Mouse (Mus musculus) layer of hippocampus, adult 2 months (tissue): Measurements from ENCODE around the gene Micu1. TPM values are rescaled to one million over a fixed set of nuclear protein-coding genes. Genes with fewer than 3 reads are reported as not detected.
"Not testable (repeated sequence)": the region's sequence is repeated elsewhere in the genome, so short reads cannot be mapped to it uniquely, and the experiment has no call there.

ENCODE experiments used
- DNase-seq, 2 experiments: peaks; one replicate each; pipeline ENCODE4 v3.0.0; 2022; ENCODE audit warnings: low spot score in 2 of 2
- H3K27ac ChIP-seq: fragments of 200-600 bp; 2 replicates; pipeline ENCODE4 v1.8.1; 2022
- H3K4me3 ChIP-seq: fragments of 200-600 bp; 2 replicates; pipeline ENCODE4 v1.8.1; 2022; ENCODE audit warnings: mild to moderate bottlenecking
- CTCF ChIP-seq: fragments of 200-600 bp; conservative IDR thresholded peaks from 2 replicates; pipeline ENCODE4 v1.8.1; 2022; ENCODE audit warnings: antibody characterized with exemption, mild to moderate bottlenecking, moderate library complexity
- long read RNA-seq, 2 experiments: library from polyadenylated mRNA; stranded (forward); transcript quantifications; one replicate each; pipeline ENCODE4 v2.0.0; 2021; ENCODE audit warnings: borderline mapping rate in 2 of 2
- total RNA-seq, 2 experiments: library from RNA; stranded (reverse); gene quantifications; 2 replicates each; pipeline ENCODE4 v1.2.3; 2021

The Micu1 gene
- total RNA-seq: 10 to 100 TPM; 97.4 to 98.9 TPM
- long read RNA-seq, experiment 1, transcript Micu1-204 (12 exons, 2,442 nt): major isoform, 22 of 35 reads
- long read RNA-seq, experiment 1, partial matches to known transcripts: 9 of 35 reads
- long read RNA-seq, experiment 1, other reads (novel, unspliced or antisense): 3 of 35 reads
- long read RNA-seq, experiment 2, transcript Micu1-204 (12 exons, 2,442 nt): major isoform, 29 of 38 reads
- long read RNA-seq, experiment 2, partial matches to known transcripts: 1 of 38 reads
- long read RNA-seq, experiment 2, other reads (novel, unspliced or antisense): 7 of 38 reads

GRCm38 (mm10) chr10:59702207-59703032, at the start of gene Micu1:
Gene Micu1, plus strand, starts transcription at chr10:59702477.
- DNase-seq: peak; percentile 96 to 97
- Histone ChIP-seq H3K4me3 (peak within 1 kb of the TSS; percentile 86), H3K27ac (peak within 1 kb of the TSS; percentile 86)
- no peak; the same call in 1 of the 2 replicates for TF ChIP-seq CTCF

DNA sequence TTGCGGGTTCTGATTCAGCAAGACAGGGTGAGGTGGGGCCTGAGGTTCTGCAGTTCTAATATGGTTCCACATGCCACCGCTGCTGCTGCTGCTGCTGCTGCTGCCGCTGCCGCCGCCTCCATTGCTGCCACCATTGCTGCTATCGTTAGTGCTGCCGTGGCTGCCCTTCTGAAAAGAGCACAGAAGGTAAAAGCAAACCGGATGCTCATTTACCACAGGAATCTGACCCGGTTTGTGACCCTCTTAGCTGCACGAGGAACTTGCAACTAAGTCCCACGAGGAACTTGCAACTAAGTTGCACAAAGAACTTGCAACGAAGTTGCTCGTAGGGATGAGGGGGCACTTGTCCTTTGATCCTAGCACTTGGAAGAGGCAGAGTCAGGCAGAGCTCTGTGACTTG, 45.5 kb upstream of the Micu1 start:
- Histone ChIP-seq H3K4me3 (no peak overlapping the region), H3K27ac (no peak overlapping the region)
- no peak for DNase-seq
- TF ChIP-seq CTCF: no peak

DNA sequence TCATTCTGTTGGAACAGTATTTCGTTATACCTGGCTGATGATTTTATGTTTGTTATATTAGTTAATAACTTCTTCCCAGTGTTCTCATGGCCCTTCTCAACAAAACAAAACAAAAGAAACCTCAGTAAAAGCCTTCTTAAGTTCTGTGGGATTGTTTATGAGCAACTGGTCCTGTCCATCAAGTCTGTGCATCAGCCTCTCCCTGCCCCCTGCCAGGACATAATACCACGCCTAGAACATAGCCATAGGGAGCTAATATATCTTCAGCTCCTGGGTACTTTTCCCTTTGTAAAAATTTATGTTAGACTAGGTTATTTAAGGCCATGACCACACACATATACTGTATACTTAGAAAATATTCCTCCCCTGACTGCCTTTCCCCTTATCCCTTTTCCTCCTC, 37.5 kb upstream of the Micu1 start:
- Histone ChIP-seq H3K4me3 (no peak overlapping the region), H3K27ac (no peak overlapping the region)
- TF ChIP-seq CTCF: no peak
- no peak for DNase-seq

DNA sequence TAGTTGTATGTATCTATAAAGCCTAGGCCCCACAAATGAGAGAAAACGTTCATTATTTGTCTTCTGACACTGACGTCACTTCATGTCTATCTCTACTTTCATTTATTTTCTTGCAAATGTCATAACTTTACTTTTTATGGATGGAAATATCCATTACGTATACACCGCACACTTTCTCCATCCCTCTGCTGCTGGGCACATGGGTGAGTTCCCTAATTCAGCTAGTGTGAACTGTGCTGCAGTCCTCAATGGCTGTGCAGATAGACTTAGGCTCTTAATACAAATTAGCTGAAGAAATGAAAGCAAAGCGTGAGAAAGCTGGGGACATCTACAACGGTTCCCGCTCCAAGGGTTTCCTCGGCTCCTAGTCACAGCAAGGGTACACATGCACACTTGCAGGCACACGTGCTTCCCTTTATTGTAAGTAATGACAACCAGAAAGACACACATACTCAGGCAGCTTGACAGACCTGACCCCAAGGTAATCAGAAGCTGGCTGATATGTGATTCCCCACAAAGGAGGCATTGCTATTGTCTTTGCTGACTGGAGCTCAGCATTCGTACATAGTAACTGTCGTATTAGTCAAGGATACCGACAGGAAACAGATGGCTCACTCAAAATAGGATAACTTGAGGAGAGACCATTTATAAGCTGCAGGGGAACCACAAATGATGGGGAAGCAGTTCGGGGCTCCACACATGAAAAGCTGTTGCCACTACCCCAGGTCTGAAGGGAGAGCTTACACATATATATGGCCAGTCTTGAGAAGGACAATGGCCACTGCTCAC, 36.6 kb upstream of the Micu1 start:
- Histone ChIP-seq H3K27ac (peak overlapping the region; percentile 51; the same call in 1 of the 2 replicates), H3K4me3 (no peak overlapping the region; the same call in 1 of the 2 replicates)
- peak; percentile 26 to 27 for DNase-seq
- TF ChIP-seq CTCF: no peak

- Histone ChIP-seq H3K4me3 (no peak overlapping the region; the same call in 1 of the 2 replicates), H3K27ac (peak overlapping the region; percentile 48; the same call in 1 of the 2 replicates)
- peak in 1 of 2 experiments; percentile 26 for DNase-seq
- TF ChIP-seq CTCF: no peak
Observed at GRCm38 (mm10) chr10:59667377-59667776, 34.9 kb upstream of the Micu1 start.

DNA sequence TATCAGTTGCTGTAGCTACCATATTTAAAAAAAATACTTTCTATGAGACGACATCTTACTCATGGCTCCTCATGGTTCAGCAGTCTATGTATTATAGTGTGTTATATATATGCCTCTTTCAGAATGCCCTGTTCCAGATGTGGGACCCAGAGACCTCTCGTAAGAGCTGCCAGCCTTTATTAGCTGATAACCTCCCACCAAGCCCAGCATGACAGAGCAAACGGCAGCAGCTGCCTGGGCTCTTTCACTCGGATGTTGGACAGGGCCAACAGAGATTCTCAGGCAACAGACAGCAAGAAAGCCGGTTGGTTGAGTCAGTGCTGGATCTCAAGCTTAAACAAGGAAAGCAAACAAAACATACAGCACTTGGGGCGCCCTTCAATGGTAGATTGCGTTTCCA, 33.8 kb upstream of the Micu1 start:
- no peak overlapping the region for H3K27ac ChIP-seq
- TF ChIP-seq CTCF: no peak
- DNase-seq: no peak
- H3K4me3 ChIP-seq: no peak overlapping the region

GRCm38 (mm10) chr10:59677836-59678235, 24.4 kb upstream of the Micu1 start:
- Histone ChIP-seq H3K4me3 (no peak overlapping the region), H3K27ac (no peak overlapping the region)
- DNase-seq: no peak
- no peak for TF ChIP-seq CTCF

DNA sequence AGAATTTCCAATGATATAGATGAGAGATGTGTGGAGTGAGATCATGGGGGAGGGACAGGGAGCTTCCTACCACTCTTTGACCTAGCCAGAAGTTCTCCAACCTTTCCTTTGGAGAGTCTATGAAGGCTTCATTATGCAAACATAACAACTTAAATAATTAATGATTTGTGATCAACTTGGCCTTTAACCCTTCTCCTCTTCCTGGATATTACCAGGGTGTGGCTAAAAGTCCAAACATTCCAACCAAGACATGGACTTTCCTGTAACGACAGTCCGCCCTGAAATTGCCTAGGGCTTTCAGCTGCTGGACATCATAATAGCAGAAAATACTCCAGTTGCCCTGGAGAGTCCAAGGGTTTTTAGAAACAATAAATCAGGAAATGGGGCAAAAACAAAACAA, 23.1 kb upstream of the Micu1 start:
- no peak overlapping the region for H3K4me3 ChIP-seq
- TF ChIP-seq CTCF: no peak
- no peak overlapping the region for H3K27ac ChIP-seq
- no peak for DNase-seq

DNA sequence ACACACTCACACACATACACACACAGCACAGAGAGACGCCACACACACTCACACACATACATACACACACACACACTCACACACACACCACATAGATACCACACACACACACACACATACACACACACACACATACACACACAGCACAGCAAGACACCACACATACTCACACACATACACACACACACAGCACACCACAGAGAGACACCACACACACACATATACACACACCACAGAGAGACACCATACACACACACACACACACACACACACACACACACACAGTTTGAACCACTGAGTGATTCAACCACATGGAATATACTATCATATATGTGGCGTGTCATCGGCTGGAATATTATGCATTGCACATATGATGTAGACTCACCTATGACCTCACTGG, 16.7 kb upstream of the Micu1 start:
- H3K4me3 ChIP-seq, H3K27ac ChIP-seq, DNase-seq: not testable (repeated sequence)

- no peak for DNase-seq
- Histone ChIP-seq H3K4me3 (no peak overlapping the region), H3K27ac (no peak overlapping the region)
- TF ChIP-seq CTCF: no peak
Observed at GRCm38 (mm10) chr10:59687126-59687525, 15.2 kb upstream of the Micu1 start.

- DNase-seq: no peak
- no peak for TF ChIP-seq CTCF
- no peak overlapping the region for H3K4me3 ChIP-seq
- no peak overlapping the region for H3K27ac ChIP-seq
Observed at GRCm38 (mm10) chr10:59689836-59690235, 12.4 kb upstream of the Micu1 start.

GRCm38 (mm10) chr10:59692441-59692840, 9.8 kb upstream of the Micu1 start:
- no peak overlapping the region for H3K27ac ChIP-seq
- no peak for DNase-seq
- no peak for TF ChIP-seq CTCF

DNA sequence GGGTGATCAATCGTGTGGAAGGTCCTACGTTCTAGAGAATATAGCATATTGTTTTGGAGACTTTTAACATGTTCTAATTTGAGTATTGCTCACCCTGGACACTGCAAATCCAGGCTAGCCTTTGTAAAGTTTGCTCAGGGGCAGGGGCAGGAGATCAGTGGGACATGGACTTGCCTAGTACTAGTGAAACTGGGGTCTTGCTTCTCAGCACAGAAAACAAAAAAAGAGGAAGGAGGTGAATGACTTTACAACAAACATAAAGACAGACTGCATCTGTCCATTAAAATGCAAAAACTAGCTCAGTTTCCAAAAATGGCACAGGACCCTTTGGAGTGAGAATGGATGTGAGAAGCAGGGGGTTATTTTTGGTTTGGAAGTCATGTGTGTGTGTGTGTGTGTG, 8.2 kb upstream of the Micu1 start:
- no peak overlapping the region for H3K27ac ChIP-seq
- no peak for TF ChIP-seq CTCF
- no peak for DNase-seq
- H3K4me3 ChIP-seq: no peak overlapping the region

More at GRCm38 (mm10) chr10:59692441-59692840, 9.8 kb upstream of the Micu1 start:
- no peak overlapping the region for H3K4me3 ChIP-seq
